Mouse (Mus musculus) left cerebral cortex, postnatal 14 days (tissue): ENCODE results near the gene Gm8020. TPM values are rescaled to one million over a fixed set of nuclear protein-coding genes. Genes with fewer than 3 reads are reported as not detected.
"Not testable (repeated sequence)": the region's sequence is repeated elsewhere in the genome, so short reads cannot be mapped to it uniquely, and the experiment has no call there.

Source experiments
- DNase-seq, 2 experiments: peaks; one replicate each; pipeline ENCODE4 v3.0.0; 2021 to 2022; ENCODE audit warnings: low spot score in 2 of 2, mixed read lengths in 1 of 2
- intact Hi-C: fragments of 180-260 bp; cut with DNase I; formaldehyde crosslinking; loops from one replicate; pipeline ENCODE4 v1.15.1; 2025
- long read RNA-seq, 2 experiments: library from polyadenylated mRNA; stranded (forward); transcript quantifications; one replicate each; pipeline ENCODE4 v2.0.0; 2021
- total RNA-seq, 2 experiments: library from RNA; stranded (reverse); gene quantifications; 2 replicates each; pipeline ENCODE4 v1.2.3; 2021

The Gm8020 gene
- total RNA-seq = not detected
- long read RNA-seq, experiment 1 = 0 reads
- long read RNA-seq, experiment 2 = 0 reads

- intact Hi-C loops = not testable (repeated sequence)
Observed at GRCm38 (mm10) chr14:42502249-42502648, at the start of gene Gm8020. Gene Gm8020, minus strand, starts transcription at chr14:42502349.

GRCm38 (mm10) chr14:42543170-42543701 is 41.1 kb upstream of the Gm8020 start:
- DNase-seq = peak; percentile 45 to 64
- intact Hi-C loops = not testable (repeated sequence)

More at GRCm38 (mm10) chr14:42502249-42502648, at the start of gene Gm8020:
- not testable (repeated sequence) for DNase-seq

GRCm38 (mm10) chr14:42542316-42543169 is 40.4 kb upstream of the Gm8020 start:
- intact Hi-C loops = not testable (repeated sequence)

GRCm38 (mm10) chr14:42524182-42524581 is 22.0 kb upstream of the Gm8020 start, which contains the start of gene Gm8024:
Gene Gm8024, minus strand, starts transcription at chr14:42524282.
- intact Hi-C loops, DNase-seq: not testable (repeated sequence)

More at GRCm38 (mm10) chr14:42542316-42543169, 40.4 kb upstream of the Gm8020 start:
- DNase-seq = not testable (repeated sequence)

DNA sequence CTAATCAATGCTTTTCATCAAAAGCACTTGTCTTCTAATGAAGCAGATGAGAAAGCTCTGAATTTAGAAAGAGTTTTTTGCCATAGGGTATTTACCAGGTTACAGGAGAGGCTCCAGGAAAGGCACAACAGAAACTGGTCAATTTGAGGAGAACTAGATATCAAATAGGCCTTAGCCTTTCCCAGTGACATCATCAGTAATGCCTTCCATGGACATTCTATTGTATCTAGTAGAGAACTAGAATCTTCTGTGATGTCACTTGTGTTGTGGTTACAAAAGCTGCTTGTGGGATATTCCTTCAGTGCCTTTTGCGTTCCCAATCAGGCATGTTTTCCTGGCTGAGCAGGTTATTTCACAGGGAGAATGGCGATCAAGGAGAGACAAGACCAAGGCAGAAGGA is 38.6 kb downstream of the Gm8020 start, which contains the start of gene Gm8011:
Gene Gm8011 (plus strand): TSS at position 301 of the 400 bp plus-strand sequence.
- intact Hi-C loops, DNase-seq: not testable (repeated sequence)

Other genes with a start within 250 kb of the Gm8020 start
- gene Gm17026, start 242.3 kb downstream of the Gm8020 start, total RNA-seq = not detected
- gene Gm9611, start 205.0 kb downstream of the Gm8020 start, total RNA-seq = not detected
- gene Gm7995, start 192.1 kb downstream of the Gm8020 start, total RNA-seq = not detected
- gene Gm8005, start 62.7 kb downstream of the Gm8020 start, total RNA-seq = not detected
- gene Gm8011, start 38.5 kb downstream of the Gm8020 start, total RNA-seq = not detected
- not detected for gene Gm8024, start 21.9 kb upstream of the Gm8020 start, total RNA-seq
- not detected for gene Gm17124, start 97.5 kb upstream of the Gm8020 start, total RNA-seq
- not detected for gene Gm3633, start 139.6 kb upstream of the Gm8020 start, total RNA-seq
- gene Gm10378, start 153.6 kb upstream of the Gm8020 start, total RNA-seq = not detected